Mouse (Mus musculus): Measurements from ENCODE around the gene Pirt.

DNA sequence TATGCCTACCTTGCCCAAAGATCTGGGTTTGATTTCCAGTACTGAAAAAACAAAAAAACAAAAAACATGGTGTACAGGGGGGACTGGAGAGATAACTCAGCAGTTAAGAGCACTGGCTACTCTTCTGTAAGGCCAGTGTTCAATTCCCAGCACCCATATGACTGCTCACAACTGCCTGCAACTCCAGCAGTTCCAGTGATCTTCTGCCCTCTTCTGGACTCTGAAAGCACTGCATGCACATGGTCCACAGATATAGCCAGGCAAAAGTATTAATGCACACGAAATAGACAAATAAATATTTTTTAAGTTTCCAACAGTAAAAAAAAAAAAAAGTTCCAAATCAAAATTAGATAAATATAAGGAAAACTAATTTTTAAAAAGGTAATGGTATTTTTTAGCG, 13.0 kb upstream of the Pirt start:
- no peak for TF ChIP-seq CTCF (IDR thresholded peaks at IDR 0.05; ENCODE audit: insufficient read depth, low read length)
- TF ChIP-seq POLR2A (IDR thresholded peaks at IDR 0.05; ENCODE audit: borderline replicate concordance, extremely low read depth, low read depth, low read length) = no peak
